Mouse (Mus musculus) CH12.LX (cell line): ENCODE results near the gene Tns2. TPM values are rescaled to one million over a fixed set of nuclear protein-coding genes. Genes with fewer than 3 reads are reported as not detected.

Source experiments
- DNase-seq: peaks from one replicate; pipeline ENCODE4 v3.0.0-alpha.2; 2013; ENCODE audit errors: extremely low read depth
- H3K27ac ChIP-seq: 2 replicates; pipeline ENCODE4 v1.5.1; 2012; ENCODE audit warnings: low read depth, mild to moderate bottlenecking, control low read depth, moderate library complexity; ENCODE audit not compliant: insufficient read depth
- H3K27me3 ChIP-seq: replicated peaks from 2 replicates; pipeline ENCODE3; 2012; ENCODE audit warnings: inconsistent platforms
- H3K36me3 ChIP-seq, 2 experiments: replicated peaks in 1 of 2; 2 replicates each; pipeline versions ENCODE3 to v1.6.1; 2012; ENCODE audit warnings: inconsistent platforms in 1 of 2, low read length in 1 of 2, mild to moderate bottlenecking in 1 of 2, mixed read lengths in 1 of 2, moderate library complexity in 1 of 2; ENCODE audit not compliant: control insufficient read depth in 1 of 2, insufficient read depth in 1 of 2
- H3K4me1 ChIP-seq, 2 experiments: 2 replicates each; pipeline ENCODE4 v1.6.1; 2012; ENCODE audit warnings: inconsistent platforms in 1 of 2, moderate library complexity in 1 of 2; ENCODE audit not compliant: insufficient read depth in 2 of 2, control insufficient read depth in 1 of 2
- H3K4me2 ChIP-seq: 2 replicates; pipeline ENCODE4 v1.6.1; 2012; ENCODE audit warnings: low read depth, mild to moderate bottlenecking, control low read depth; ENCODE audit not compliant: poor library complexity, insufficient read depth, severe bottlenecking
- H3K4me3 ChIP-seq, 3 experiments: fragments of 150-350 bp in 1 of 3; sonication (generic) in 1 of 3; replicated peaks in 1 of 3; 2 replicates each; pipeline versions ENCODE3 to v1.5.1; 2011 to 2012; ENCODE audit warnings: low read depth in 2 of 3, low read length in 2 of 3, mild to moderate bottlenecking in 2 of 3, moderate library complexity in 2 of 3, control low read depth in 1 of 3, improper control_type of control experiment in 1 of 3, inconsistent platforms in 1 of 3, mixed read lengths in 1 of 3; ENCODE audit not compliant: poor library complexity in 1 of 3
- H3K79me2 ChIP-seq: replicated peaks from 2 replicates; pipeline ENCODE4 v1.6.1; 2012; ENCODE audit warnings: mild to moderate bottlenecking, moderate library complexity; ENCODE audit not compliant: control insufficient read depth, poor library complexity, insufficient read depth, severe bottlenecking; ENCODE audit errors: extremely low read depth
- H3K9ac ChIP-seq: 2 replicates; pipeline ENCODE4 v1.6.1; 2012; ENCODE audit warnings: low read depth, mild to moderate bottlenecking, control low read depth, moderate library complexity; ENCODE audit not compliant: insufficient read depth
- H3K9me3 ChIP-seq: replicated peaks from 2 replicates; pipeline ENCODE3; 2012; ENCODE audit warnings: low read length, inconsistent platforms, mixed read lengths
- BHLHE40 ChIP-seq: IDR thresholded peaks from 2 replicates; pipeline ENCODE4 v1.6.1; 2011; ENCODE audit warnings: mild to moderate bottlenecking, low read depth, low read length, improper control_type of control experiment
- CHD1 ChIP-seq: IDR thresholded peaks from 2 replicates; pipeline ENCODE4 v1.6.1; 2012; ENCODE audit warnings: low read depth, low read length, improper control_type of control experiment, inconsistent platforms
- CHD2 ChIP-seq: IDR thresholded peaks from 2 replicates; pipeline ENCODE4 v1.6.1; 2011; ENCODE audit warnings: low read length, improper control_type of control experiment
- CTCF ChIP-seq, 2 experiments: IDR thresholded peaks in 1 of 2; conservative IDR thresholded peaks in 1 of 2; 2 replicates each; pipeline ENCODE4 v1.5.1; 2011 to 2012; ENCODE audit warnings: low read depth in 2 of 2, low read length in 2 of 2, improper control_type of control experiment in 1 of 2, inconsistent platforms in 1 of 2, mild to moderate bottlenecking in 1 of 2, moderate library complexity in 1 of 2
- E2F4 ChIP-seq: IDR thresholded peaks from 2 replicates; pipeline ENCODE4 v1.6.1; 2011; ENCODE audit warnings: low read depth, low read length, improper control_type of control experiment; ENCODE audit not compliant: insufficient replicate concordance
- ELF1 ChIP-seq: IDR thresholded peaks from 2 replicates; pipeline ENCODE4 v1.6.1; 2014; ENCODE audit warnings: low read depth, mild to moderate bottlenecking, inconsistent platforms, low read length, improper control_type of control experiment
- EP300 ChIP-seq: IDR thresholded peaks from 2 replicates; pipeline ENCODE4 v1.6.1; 2011; ENCODE audit warnings: low read length, improper control_type of control experiment
- ETS1 ChIP-seq: conservative IDR thresholded peaks from 2 replicates; pipeline ENCODE4 v1.6.1; 2012; ENCODE audit warnings: low read depth, mild to moderate bottlenecking, inconsistent platforms, low read length, improper control_type of control experiment, moderate library complexity
- GABPA ChIP-seq: IDR thresholded peaks from 2 replicates; pipeline ENCODE4 v1.6.1; 2012; ENCODE audit warnings: low read depth, low read length, improper control_type of control experiment, inconsistent platforms; ENCODE audit not compliant: insufficient replicate concordance
- HCFC1 ChIP-seq: IDR thresholded peaks from 2 replicates; pipeline ENCODE4 v1.6.1; 2012; ENCODE audit warnings: low read depth, mild to moderate bottlenecking, inconsistent platforms, low read length, improper control_type of control experiment
- IRF4 ChIP-seq: IDR thresholded peaks from 2 replicates; pipeline ENCODE4 v1.6.1; 2014; ENCODE audit warnings: low read depth, mild to moderate bottlenecking, inconsistent platforms, low read length, improper control_type of control experiment
- JUN ChIP-seq: IDR thresholded peaks from 2 replicates; pipeline ENCODE4 v1.6.1; 2011; ENCODE audit warnings: low read depth, mild to moderate bottlenecking, low read length, improper control_type of control experiment, moderate library complexity; ENCODE audit not compliant: insufficient read depth
- JUND ChIP-seq: conservative IDR thresholded peaks from 2 replicates; pipeline ENCODE4 v1.6.1; 2011; ENCODE audit warnings: low read depth, low read length, improper control_type of control experiment
- KAT2A ChIP-seq: IDR thresholded peaks from 2 replicates; pipeline ENCODE4 v1.6.1; 2012; ENCODE audit warnings: low read length, improper control_type of control experiment, inconsistent platforms; ENCODE audit not compliant: insufficient replicate concordance
- MAFK ChIP-seq: IDR thresholded peaks from 2 replicates; pipeline ENCODE4 v1.6.1; 2011; ENCODE audit warnings: low read length, improper control_type of control experiment; ENCODE audit not compliant: insufficient replicate concordance
- MAX ChIP-seq: IDR thresholded peaks from 2 replicates; pipeline ENCODE4 v1.6.1; 2011; ENCODE audit warnings: low read length, improper control_type of control experiment
- MEF2A ChIP-seq: IDR thresholded peaks from 2 replicates; pipeline ENCODE4 v1.6.1; 2014; ENCODE audit warnings: low read depth, mild to moderate bottlenecking, inconsistent platforms, low read length, improper control_type of control experiment, borderline replicate concordance
- MXI1 ChIP-seq: IDR thresholded peaks from 2 replicates; pipeline ENCODE4 v1.6.1; 2011; ENCODE audit warnings: mild to moderate bottlenecking, low read depth, low read length, improper control_type of control experiment
- MYC ChIP-seq: IDR thresholded peaks from 2 replicates; pipeline ENCODE4 v1.6.1; 2011; ENCODE audit warnings: low read depth, mild to moderate bottlenecking, improper control_type of control experiment, low read length
- NELFE ChIP-seq: IDR thresholded peaks from 2 replicates; pipeline ENCODE4 v1.6.1; 2011; ENCODE audit warnings: low read depth, low read length, improper control_type of control experiment
- NRF1 ChIP-seq: IDR thresholded peaks from 2 replicates; pipeline ENCODE4 v1.6.1; 2014; ENCODE audit warnings: low read depth, mild to moderate bottlenecking, inconsistent platforms, low read length, improper control_type of control experiment, moderate library complexity
- POLR2A ChIP-seq: IDR thresholded peaks from 2 replicates; pipeline ENCODE4 v1.6.1; 2011; ENCODE audit warnings: low read depth, mild to moderate bottlenecking, improper control_type of control experiment, low read length
- RAD21 ChIP-seq: IDR thresholded peaks from 2 replicates; pipeline ENCODE4 v1.6.1; 2011; ENCODE audit warnings: low read depth, mild to moderate bottlenecking, low read length, improper control_type of control experiment, moderate library complexity
- SIN3A ChIP-seq: IDR thresholded peaks from 2 replicates; pipeline ENCODE4 v1.6.1; 2012; ENCODE audit warnings: low read length, improper control_type of control experiment, inconsistent platforms
- TBP ChIP-seq: conservative IDR thresholded peaks from 2 replicates; pipeline ENCODE4 v1.6.1; 2011; ENCODE audit warnings: low read depth, low read length, improper control_type of control experiment
- TCF12 ChIP-seq: IDR thresholded peaks from 2 replicates; pipeline ENCODE4 v1.6.1; 2014; ENCODE audit warnings: low read depth, mild to moderate bottlenecking, inconsistent platforms, low read length, improper control_type of control experiment
- USF1 ChIP-seq: IDR thresholded peaks from 2 replicates; pipeline ENCODE4 v1.6.1; 2014; ENCODE audit warnings: low read depth, mild to moderate bottlenecking, inconsistent platforms, low read length, improper control_type of control experiment
- ZC3H11A ChIP-seq: IDR thresholded peaks from 2 replicates; pipeline ENCODE4 v1.6.1; 2012; ENCODE audit warnings: low read depth, mild to moderate bottlenecking, inconsistent platforms, low read length, improper control_type of control experiment
- ZKSCAN1 ChIP-seq: IDR thresholded peaks from 2 replicates; pipeline ENCODE4 v1.6.1; 2012; ENCODE audit warnings: low read depth, inconsistent platforms, low read length, improper control_type of control experiment, borderline replicate concordance
- ZNF384 ChIP-seq: IDR thresholded peaks from 2 replicates; pipeline ENCODE4 v1.6.1; 2012; ENCODE audit warnings: low read depth, low read length, improper control_type of control experiment, inconsistent platforms
- dilution Hi-C: fragments of 300-500 bp; cut with MboI; formaldehyde crosslinking; loops from 2 replicates; pipeline ENCODE4 v1.14.3; 2020; ENCODE audit warnings: low sequenced_read_pairs; ENCODE audit not compliant: extremely low pct_unique_long_range_greater_than_20kb, extremely low pct_ligation_motif_present
- in situ Hi-C: fragments of 300-500 bp; cut with MboI; formaldehyde crosslinking; loops from 3 replicates; pipeline ENCODE4 v1.14.3; 2019; ENCODE audit warnings: low sequenced_read_pairs, low pct_ligation_motif_present, low pct_unique_long_range_greater_than_20kb, mixed read lengths
- polyA plus RNA-seq: library from polyadenylated mRNA; unstranded; fragments of >175 nt; gene quantifications from 2 replicates; pipeline ENCODE4 v1.2.1, GENCODE M21; 2012; ENCODE audit warnings: low read depth; ENCODE audit not compliant: insufficient read length
- total RNA-seq, 2 experiments: library from RNA; depleted of rRNA; stranded (reverse); fragments of 300-350 nt in 1 of 2; fragments of >200 nt in 1 of 2; gene quantifications; 2 replicates each; pipeline ENCODE4 v1.2.3; 2012 to 2014

The Tns2 gene
- total and polyA plus RNA-seq, 3 experiments: 0.13 to 0.34 TPM; not detected in 1

DNA sequence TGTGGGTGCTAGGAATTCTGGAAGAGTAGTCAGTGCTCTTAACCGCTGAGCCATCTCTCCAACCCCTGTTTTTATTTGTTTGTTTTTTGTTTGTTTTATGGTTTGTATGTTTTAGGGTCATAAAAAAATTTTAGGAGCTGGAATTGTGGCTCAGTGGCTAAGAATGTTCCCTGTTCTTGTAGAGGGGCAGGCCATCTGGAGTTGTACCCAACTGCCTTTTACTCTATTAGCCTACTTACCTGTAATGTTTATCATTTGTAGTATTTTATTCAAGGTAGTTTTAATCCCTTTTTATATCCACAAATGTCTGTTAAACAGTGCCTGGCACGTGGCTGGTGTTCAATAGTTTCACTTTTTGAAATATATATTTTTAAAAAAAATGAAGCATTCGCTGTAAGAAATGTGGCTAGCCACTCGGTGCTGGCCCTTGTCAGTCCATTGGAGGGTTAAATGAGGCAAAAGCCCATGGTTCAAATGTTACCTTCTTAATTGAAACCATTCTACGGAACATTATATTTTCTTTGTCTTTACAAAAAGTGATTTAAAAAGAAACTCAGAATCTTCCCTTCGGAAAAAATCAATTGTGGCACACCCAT is 27.2 kb upstream of the Tns2 start:
- dilution Hi-C loops: no loop called here
- DNase-seq: no peak

DNA sequence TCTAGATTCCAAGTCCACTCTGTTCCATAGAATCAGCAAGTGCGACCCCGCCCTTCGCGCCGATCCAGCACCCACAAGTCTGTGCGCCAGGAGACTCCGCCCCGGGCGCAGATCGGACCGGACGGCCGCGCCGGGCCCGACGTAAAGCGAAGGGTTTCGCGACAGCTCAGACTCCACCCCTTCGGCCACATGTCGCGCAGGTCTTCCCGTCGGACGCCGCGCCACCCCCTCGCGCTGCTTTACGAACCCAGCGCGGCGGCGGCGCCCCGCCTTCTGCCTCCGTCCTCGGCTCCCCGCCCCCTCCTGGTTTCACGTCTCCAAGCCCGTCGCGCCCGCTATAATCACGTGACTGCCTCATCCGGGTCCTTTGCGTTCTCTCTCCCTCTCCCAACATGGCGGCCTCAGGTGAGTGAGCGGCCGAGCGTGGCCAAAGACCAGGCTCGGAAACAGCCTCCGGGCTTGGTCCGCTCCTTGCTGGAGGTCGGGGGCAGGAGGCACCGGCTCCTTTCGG is 26.6 kb upstream of the Tns2 start, which contains the start of gene Eif4b:
Gene Eif4b, plus strand, starts transcription at position 215 of the 511 bp plus-strand sequence.
- Histone ChIP-seq H3K4me1 (peaks cover 12 to 63% of the 10 kb centered on the region in 2 experiments), H3K79me2 (peaks cover 46% of the 10 kb centered on the region), H3K4me2 (peak within 1 kb of the TSS; percentile 100), H3K27ac (peak within 1 kb of the TSS; percentile 71), H3K9ac (peak within 1 kb of the TSS; percentile 92), H3K36me3 (peaks cover 0 to 16% of the 10 kb centered on the region in 2 experiments), H3K9me3 (no peaks in the 10 kb centered on the region), H3K4me3 (peak within 1 kb of the TSS; percentile 92 to 99 (median 94)), H3K27me3 (no peaks in the 10 kb centered on the region)
- peak; percentile 100 for DNase-seq
- dilution Hi-C loops (no loop called here), in situ Hi-C loops (loop anchor here (5.0 kb wide), 1 partner anchor 751 kb away; no protein-coding TSS in a partner anchor)
- TF ChIP-seq IRF4: peak; percentile 71
- 0 out of 2 replicates have a peak, but pooled peaks have one; percentile 11 for TF ChIP-seq MEF2A
- TF ChIP-seq SIN3A: peak; percentile 38; the same call in 1 of the 2 replicates
- no peak for TF ChIP-seq RAD21
- TF ChIP-seq MXI1: peak; percentile 55; the same call in 1 of the 2 replicates
- peak; percentile 72 for TF ChIP-seq KAT2A
- TF ChIP-seq ZC3H11A: no peak
- TF ChIP-seq CHD1: no peak
- peak; percentile 44; the same call in 1 of the 2 replicates for TF ChIP-seq ETS1
- peak; percentile 83 for TF ChIP-seq HCFC1
- TF ChIP-seq GABPA: no peak; the same call in 1 of the 2 replicates
- TF ChIP-seq ZNF384: no peak
- TF ChIP-seq NELFE: peak; percentile 79
- peak; percentile 79 for TF ChIP-seq ELF1
- TF ChIP-seq TBP: 0 out of 2 replicates have a peak, but pooled peaks have one; percentile 27
- peak; percentile 96 for TF ChIP-seq USF1
- no peak for TF ChIP-seq JUN
- peak; percentile 91; the same call in 1 of the 2 replicates for TF ChIP-seq MAX
- TF ChIP-seq BHLHE40: peak; percentile 96
- peak; percentile 86; the same call in 1 of the 2 replicates for TF ChIP-seq TCF12
- no peak for TF ChIP-seq ZKSCAN1
- TF ChIP-seq NRF1: peak; percentile 75
- TF ChIP-seq EP300: no peak
- no peak for TF ChIP-seq CTCF (conservative IDR thresholded peaks at IDR 0.05 in 1 of 2, IDR thresholded peaks at IDR 0.05 in 1 of 2; ENCODE audit: low read depth in 2 of 2, low read length in 2 of 2)

More for the DNA sequence above, 27.2 kb upstream of the Tns2 start:
- Histone ChIP-seq H3K27me3 (no peaks in the 10 kb centered on the region), H3K79me2 (peaks cover 41% of the 10 kb centered on the region), H3K4me2 (peak overlapping the region; percentile 58; the same call in 1 of the 2 replicates), H3K4me1 (peaks cover 12 to 63% of the 10 kb centered on the region in 2 experiments), H3K9ac (peak overlapping the region; percentile 58), H3K4me3 (peak overlapping the region in 2 of 3 experiments; percentile 39 to 94), H3K36me3 (peaks cover 0 to 12% of the 10 kb centered on the region in 2 experiments), H3K9me3 (no peaks in the 10 kb centered on the region), H3K27ac (no peak overlapping the region)
- TF ChIP-seq MEF2A: 0 out of 2 replicates have a peak, but pooled peaks have one; percentile 5
- TF ChIP-seq ZNF384: no peak
- no peak for TF ChIP-seq JUND
- no peak for TF ChIP-seq MAFK
- no peak for TF ChIP-seq USF1
- TF ChIP-seq POLR2A: no peak
- no peak for TF ChIP-seq E2F4
- TF ChIP-seq HCFC1: no peak
- peak; percentile 55; the same call in 1 of the 2 replicates for TF ChIP-seq TBP
- no peak for TF ChIP-seq MAX
- no peak for TF ChIP-seq ZKSCAN1
- no peak; the same call in 1 of the 2 replicates for TF ChIP-seq SIN3A
- no peak for TF ChIP-seq CHD2
- no peak for TF ChIP-seq RAD21
- no peak; the same call in 1 of the 2 replicates for TF ChIP-seq MYC
- in situ Hi-C loops: loop anchor here (5.0 kb wide), 1 partner anchor 751 kb away; no protein-coding TSS in a partner anchor
